Mouse (Mus musculus): ENCODE measurements around the gene 4930518I15Rik. TPM values are rescaled to one million over a fixed set of nuclear protein-coding genes. Genes with fewer than 3 reads are reported as not detected.
"Not testable (repeated sequence)": the region's sequence is repeated elsewhere in the genome, so short reads cannot be mapped to it uniquely, and the experiment has no call there.

The 4930518I15Rik gene
- polyA plus RNA-seq, 1 experiment from 2014 or later = 6.3 TPM

DNA sequence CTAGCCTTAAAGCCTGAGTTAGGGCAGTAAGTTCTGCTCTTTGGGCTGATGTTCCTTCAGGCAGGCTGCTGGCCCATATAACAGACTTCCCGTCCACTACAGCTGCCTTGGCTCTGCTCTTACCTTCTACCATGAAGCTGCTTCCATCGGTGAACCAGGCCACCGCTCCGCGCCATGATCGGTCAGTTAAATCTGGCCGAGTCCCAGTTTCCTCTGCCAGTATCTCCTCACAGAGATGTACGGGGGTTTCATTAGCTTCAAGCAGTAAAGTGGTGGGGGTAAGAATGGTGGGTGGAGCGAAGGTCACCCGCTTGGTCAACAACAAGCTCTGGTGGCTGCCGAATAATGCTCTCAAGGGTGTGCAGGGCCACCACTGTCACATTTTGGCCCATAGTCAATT is 23.4 kb downstream of the 4930518I15Rik start:
- DNase-seq (ENCODE audit: low spot score) (no peak), ATAC-seq (replicated peaks; ENCODE audit: low FRiP score, low TSS enrichment, low read depth) (no peak)
- 98% methylated on average over 11 of the region's 11 CpGs for WGBS
- Histone ChIP-seq H3K4me2 (ENCODE audit: low read length) (no peak overlapping the region), H3K27ac (ENCODE audit: low read depth) (no peak overlapping the region), H3K36me3 (ENCODE audit: control insufficient read depth, insufficient read depth, low read length) (peaks cover 69% of the 10 kb centered on the region), H3K4me3 (ENCODE audit: low read depth, low read length) (no peak overlapping the region), H3K9ac (ENCODE audit: low read length) (no peak overlapping the region), H3K4me1 (replicated peaks; ENCODE audit: control insufficient read depth, insufficient read depth, low read length) (peaks cover 21% of the 10 kb centered on the region), H3K9me3 (ENCODE audit: control insufficient read depth, low read length) (peaks cover 19% of the 10 kb centered on the region), H3K27me3 (replicated peaks; ENCODE audit: control insufficient read depth, insufficient read depth, low read length) (no peaks in the 10 kb centered on the region)

DNA sequence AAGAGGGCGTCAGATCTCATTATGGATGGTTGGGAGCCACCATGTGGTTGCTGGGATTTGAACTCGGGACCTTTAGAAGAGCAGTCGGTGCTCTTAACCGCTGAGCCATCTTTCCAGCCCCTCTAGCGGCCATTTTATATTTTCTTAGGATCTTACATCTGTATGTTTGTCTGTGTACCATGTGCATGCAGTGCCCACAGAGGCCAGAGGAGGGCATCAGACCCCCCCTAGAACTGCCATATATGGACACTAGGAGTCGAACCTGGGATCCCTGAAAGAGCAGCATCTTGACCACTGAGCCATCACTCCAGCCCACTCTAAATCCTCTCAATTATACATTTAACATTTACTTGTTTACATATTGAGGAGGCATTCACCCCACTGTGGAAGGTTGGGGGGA is 32.6 kb downstream of the 4930518I15Rik start:
- not testable (repeated sequence) for H3K9ac ChIP-seq (ENCODE audit: low read length); H3K4me3 ChIP-seq (ENCODE audit: low read depth, low read length); H3K9me3 ChIP-seq (ENCODE audit: control insufficient read depth, low read length); ATAC-seq (replicated peaks; ENCODE audit: low FRiP score, low TSS enrichment, low read depth); DNase-seq (ENCODE audit: low spot score); H3K27me3 ChIP-seq (replicated peaks; ENCODE audit: control insufficient read depth, insufficient read depth, low read length); H3K27ac ChIP-seq (ENCODE audit: low read depth); H3K4me1 ChIP-seq (replicated peaks; ENCODE audit: control insufficient read depth, insufficient read depth, low read length); H3K36me3 ChIP-seq (ENCODE audit: control insufficient read depth, insufficient read depth, low read length); H3K4me2 ChIP-seq (ENCODE audit: low read length)
- WGBS = 85% methylated on average over 6 of the region's 6 CpGs

DNA sequence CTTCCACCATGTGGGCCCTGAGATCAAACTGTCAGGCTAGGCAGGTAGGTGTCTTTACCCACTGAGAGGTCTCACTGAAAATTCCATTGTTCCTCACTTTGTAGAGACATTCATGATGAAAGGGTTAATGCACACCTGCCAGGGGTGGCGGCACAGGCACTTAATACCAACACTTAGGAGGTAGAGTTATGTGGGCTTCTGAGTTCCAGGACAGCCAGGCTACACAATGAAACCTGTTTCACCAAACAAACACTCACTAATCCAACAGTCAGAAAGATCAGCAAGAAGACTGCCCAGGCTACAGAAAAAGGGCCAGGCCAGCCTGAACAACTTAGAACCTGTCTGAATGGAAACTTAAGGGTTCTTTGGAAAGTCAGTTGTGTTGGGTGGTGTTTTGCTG is 41.6 kb downstream of the 4930518I15Rik start:
- no peak for DNase-seq (ENCODE audit: low spot score)
- H3K4me3 ChIP-seq (ENCODE audit: low read depth, low read length) = no peak overlapping the region
- 54% methylated on average over 1 of the region's 1 CpGs for WGBS
- no peaks in the 10 kb centered on the region for H3K9me3 ChIP-seq (ENCODE audit: control insufficient read depth, low read length)
- no peaks in the 10 kb centered on the region for H3K27me3 ChIP-seq (replicated peaks; ENCODE audit: control insufficient read depth, insufficient read depth, low read length)
- ATAC-seq (replicated peaks; ENCODE audit: low FRiP score, low TSS enrichment, low read depth) = no peak
- H3K4me1 ChIP-seq (replicated peaks; ENCODE audit: control insufficient read depth, insufficient read depth, low read length) = peaks cover 13% of the 10 kb centered on the region
- H3K36me3 ChIP-seq (ENCODE audit: control insufficient read depth, insufficient read depth, low read length) = no peaks in the 10 kb centered on the region
- H3K4me2 ChIP-seq (ENCODE audit: low read length) = no peak overlapping the region
- no peak overlapping the region for H3K27ac ChIP-seq (ENCODE audit: low read depth)
- no peak overlapping the region for H3K9ac ChIP-seq (ENCODE audit: low read length)

DNA sequence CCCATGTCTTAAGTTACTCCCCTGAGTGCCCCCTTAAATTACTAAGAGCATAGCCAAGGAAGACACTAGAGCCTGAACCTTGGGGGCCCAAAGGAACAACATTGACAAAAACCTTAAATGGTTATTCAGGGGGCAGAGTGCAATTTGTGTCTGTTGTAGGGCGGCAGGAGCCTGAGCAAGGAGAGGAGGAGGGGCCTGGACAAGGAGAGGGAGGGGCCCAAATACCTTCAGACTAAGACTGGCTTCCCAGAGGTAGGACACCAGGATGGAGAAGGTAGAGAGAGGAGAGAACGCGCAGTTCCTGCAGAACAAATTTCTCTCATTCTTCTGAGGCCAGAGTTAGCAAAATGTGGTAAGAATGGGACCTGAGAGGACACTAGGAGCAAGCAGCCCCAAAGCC is 42.3 kb downstream of the 4930518I15Rik start:
- Histone ChIP-seq H3K4me3 (ENCODE audit: low read depth, low read length) (no peak overlapping the region), H3K36me3 (ENCODE audit: control insufficient read depth, insufficient read depth, low read length) (no peaks in the 10 kb centered on the region), H3K27ac (ENCODE audit: low read depth) (no peak overlapping the region), H3K4me1 (replicated peaks; ENCODE audit: control insufficient read depth, insufficient read depth, low read length) (peaks cover 13% of the 10 kb centered on the region), H3K27me3 (replicated peaks; ENCODE audit: control insufficient read depth, insufficient read depth, low read length) (no peaks in the 10 kb centered on the region), H3K9ac (ENCODE audit: low read length) (no peak overlapping the region), H3K9me3 (ENCODE audit: control insufficient read depth, low read length) (no peaks in the 10 kb centered on the region), H3K4me2 (ENCODE audit: low read length) (no peak overlapping the region)
- DNase-seq (ENCODE audit: low spot score) (no peak), ATAC-seq (replicated peaks; ENCODE audit: low FRiP score, low TSS enrichment, low read depth) (no peak)
- WGBS = 55% methylated on average over 3 of the region's 3 CpGs

DNA sequence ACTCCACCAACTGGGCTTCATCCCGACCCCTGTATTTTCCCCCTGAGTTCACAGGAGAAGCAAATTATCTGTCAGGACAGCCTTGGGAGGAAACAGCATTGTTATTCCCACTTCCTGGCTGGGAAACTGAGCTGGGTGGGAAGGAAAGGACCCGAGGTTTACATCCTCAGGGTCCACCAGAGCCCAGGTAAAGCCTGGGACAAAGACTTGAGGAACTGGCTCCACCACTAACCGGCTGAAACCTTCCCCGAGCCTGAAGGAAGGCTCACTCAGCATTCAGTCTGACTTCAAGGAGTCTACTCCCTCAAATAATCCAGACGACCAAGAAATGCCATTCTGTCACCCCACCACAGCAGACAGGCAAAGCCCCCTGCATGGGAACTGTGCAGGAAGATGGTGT is 42.9 kb downstream of the 4930518I15Rik start:
- no peak for ATAC-seq (replicated peaks; ENCODE audit: low FRiP score, low TSS enrichment, low read depth)
- no peak for DNase-seq (ENCODE audit: low spot score)
- peak overlapping the region; percentile 54; the same call in 1 of the 2 replicates for H3K27ac ChIP-seq (ENCODE audit: low read depth)
- no peak overlapping the region for H3K4me3 ChIP-seq (ENCODE audit: low read depth, low read length)
- H3K9ac ChIP-seq (ENCODE audit: low read length) = no peak overlapping the region
- no peaks in the 10 kb centered on the region for H3K9me3 ChIP-seq (ENCODE audit: control insufficient read depth, low read length)
- H3K4me2 ChIP-seq (ENCODE audit: low read length) = no peak overlapping the region
- peaks cover 13% of the 10 kb centered on the region for H3K4me1 ChIP-seq (replicated peaks; ENCODE audit: control insufficient read depth, insufficient read depth, low read length)
- no peaks in the 10 kb centered on the region for H3K36me3 ChIP-seq (ENCODE audit: control insufficient read depth, insufficient read depth, low read length)
- H3K27me3 ChIP-seq (replicated peaks; ENCODE audit: control insufficient read depth, insufficient read depth, low read length) = no peaks in the 10 kb centered on the region
- WGBS = 11% methylated on average over 5 of the region's 5 CpGs

DNA sequence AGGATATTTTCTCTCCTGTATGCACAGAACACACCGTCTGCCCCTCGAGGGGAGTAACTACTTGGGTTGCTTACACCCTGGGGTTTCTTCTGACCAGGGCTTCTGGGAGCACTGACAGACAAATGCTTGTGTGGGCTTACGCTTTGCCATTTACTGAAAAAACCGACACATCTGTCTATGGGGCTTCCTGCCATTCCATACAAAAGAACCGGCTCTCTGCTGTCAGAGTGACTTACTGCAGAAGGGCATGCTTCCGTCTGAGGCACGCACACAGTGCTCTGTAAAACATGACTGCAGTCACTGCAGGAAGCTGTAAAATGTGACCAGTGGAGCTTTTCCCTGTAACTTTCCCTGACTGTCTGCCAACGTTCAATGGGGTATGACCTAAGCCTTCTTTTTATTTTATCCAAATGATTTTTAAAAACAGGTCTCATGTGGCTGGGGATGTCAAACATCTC is 43.4 kb downstream of the 4930518I15Rik start:
- DNase-seq (ENCODE audit: low spot score) (no peak), ATAC-seq (replicated peaks; ENCODE audit: low FRiP score, low TSS enrichment, low read depth) (no peak)
- Histone ChIP-seq H3K9ac (ENCODE audit: low read length) (no peak overlapping the region), H3K27me3 (replicated peaks; ENCODE audit: control insufficient read depth, insufficient read depth, low read length) (no peaks in the 10 kb centered on the region), H3K27ac (ENCODE audit: low read depth) (peak overlapping the region; percentile 54; the same call in 1 of the 2 replicates), H3K4me3 (ENCODE audit: low read depth, low read length) (no peak overlapping the region), H3K4me1 (replicated peaks; ENCODE audit: control insufficient read depth, insufficient read depth, low read length) (peaks cover 13% of the 10 kb centered on the region), H3K36me3 (ENCODE audit: control insufficient read depth, insufficient read depth, low read length) (no peaks in the 10 kb centered on the region), H3K4me2 (ENCODE audit: low read length) (no peak overlapping the region), H3K9me3 (ENCODE audit: control insufficient read depth, low read length) (no peaks in the 10 kb centered on the region)
- 14% methylated on average over 8 of the region's 8 CpGs for WGBS

DNA sequence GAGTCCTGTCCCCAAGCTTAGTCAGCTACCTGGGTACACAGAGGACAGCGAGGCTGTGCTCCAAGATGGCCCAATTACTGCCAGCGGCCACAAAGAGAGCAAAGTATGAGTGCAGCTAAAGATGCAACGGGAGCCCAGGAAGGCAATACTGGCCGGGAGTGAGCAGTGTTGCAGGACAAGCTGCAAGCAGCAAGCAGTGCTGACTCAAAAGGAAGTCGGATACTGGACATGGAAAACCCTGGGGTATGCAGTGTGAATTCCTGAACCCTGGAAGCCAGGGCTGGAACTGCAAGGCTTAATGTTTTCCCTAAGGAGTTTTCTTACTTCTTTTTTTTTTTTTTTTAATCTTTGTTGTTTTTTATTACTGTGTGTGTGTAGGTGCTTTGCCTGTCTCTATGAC is 46.2 kb downstream of the 4930518I15Rik start:
- Histone ChIP-seq H3K4me3 (ENCODE audit: low read depth, low read length) (no peak overlapping the region), H3K27me3 (replicated peaks; ENCODE audit: control insufficient read depth, insufficient read depth, low read length) (no peaks in the 10 kb centered on the region), H3K36me3 (ENCODE audit: control insufficient read depth, insufficient read depth, low read length) (no peaks in the 10 kb centered on the region), H3K27ac (ENCODE audit: low read depth) (no peak overlapping the region), H3K9me3 (ENCODE audit: control insufficient read depth, low read length) (no peaks in the 10 kb centered on the region), H3K4me2 (ENCODE audit: low read length) (no peak overlapping the region), H3K4me1 (replicated peaks; ENCODE audit: control insufficient read depth, insufficient read depth, low read length) (peaks cover 13% of the 10 kb centered on the region), H3K9ac (ENCODE audit: low read length) (no peak overlapping the region)
- DNase-seq (ENCODE audit: low spot score) (no peak), ATAC-seq (replicated peaks; ENCODE audit: low FRiP score, low TSS enrichment, low read depth) (no peak)
- 64% methylated on average over 5 of the region's 5 CpGs for WGBS

DNA sequence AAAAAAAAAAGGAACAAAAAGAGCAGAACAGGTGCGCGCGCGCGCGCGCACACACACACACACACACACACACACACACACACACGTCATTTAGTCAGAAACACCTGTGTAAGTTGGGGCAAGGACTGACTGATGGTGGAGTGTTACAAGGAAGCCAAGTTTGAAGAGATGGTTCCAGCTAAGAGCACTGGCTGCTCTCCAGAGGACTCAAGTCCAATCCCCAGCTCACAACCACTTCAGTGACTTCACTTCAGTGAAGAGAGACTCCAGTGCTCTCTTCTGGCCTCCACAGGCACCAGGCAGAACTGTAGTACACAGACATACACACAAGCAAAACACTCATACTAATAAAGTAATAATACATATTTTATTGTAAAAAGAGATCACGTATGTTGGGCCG is 47.0 kb downstream of the 4930518I15Rik start:
- Histone ChIP-seq H3K4me2 (ENCODE audit: low read length) (no peak overlapping the region), H3K4me3 (ENCODE audit: low read depth, low read length) (no peak overlapping the region), H3K9me3 (ENCODE audit: control insufficient read depth, low read length) (no peaks in the 10 kb centered on the region), H3K36me3 (ENCODE audit: control insufficient read depth, insufficient read depth, low read length) (no peaks in the 10 kb centered on the region), H3K4me1 (replicated peaks; ENCODE audit: control insufficient read depth, insufficient read depth, low read length) (peaks cover 13% of the 10 kb centered on the region), H3K9ac (ENCODE audit: low read length) (no peak overlapping the region), H3K27me3 (replicated peaks; ENCODE audit: control insufficient read depth, insufficient read depth, low read length) (no peaks in the 10 kb centered on the region), H3K27ac (ENCODE audit: low read depth) (no peak overlapping the region)
- ATAC-seq (replicated peaks; ENCODE audit: low FRiP score, low TSS enrichment, low read depth) (no peak), DNase-seq (ENCODE audit: low spot score) (no peak)
- 97% methylated on average over 10 of the region's 10 CpGs for WGBS

DNA sequence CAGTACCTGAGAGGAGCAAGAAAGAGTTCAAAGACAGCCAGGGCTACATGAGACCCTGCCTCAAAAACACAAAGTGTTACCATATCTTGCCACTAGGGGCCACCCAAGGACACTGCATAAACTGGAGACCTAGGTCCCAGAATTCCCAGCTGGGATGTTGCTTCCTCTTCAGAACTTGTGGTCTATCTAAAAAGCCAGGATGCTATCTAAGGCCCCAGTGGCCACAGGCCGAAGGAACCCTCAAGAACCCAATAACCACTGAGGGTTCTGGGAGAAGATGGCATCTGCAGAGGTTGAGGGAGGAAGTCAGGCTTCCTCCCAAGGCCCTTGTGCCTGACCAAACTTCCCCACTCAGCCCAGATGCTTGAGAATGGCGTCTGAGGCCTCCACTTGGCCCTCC is 48.2 kb downstream of the 4930518I15Rik start:
- Histone ChIP-seq H3K4me3 (ENCODE audit: low read depth, low read length) (no peak overlapping the region), H3K9me3 (ENCODE audit: control insufficient read depth, low read length) (no peaks in the 10 kb centered on the region), H3K36me3 (ENCODE audit: control insufficient read depth, insufficient read depth, low read length) (no peaks in the 10 kb centered on the region), H3K4me2 (ENCODE audit: low read length) (no peak overlapping the region), H3K27me3 (replicated peaks; ENCODE audit: control insufficient read depth, insufficient read depth, low read length) (no peaks in the 10 kb centered on the region), H3K9ac (ENCODE audit: low read length) (no peak overlapping the region), H3K4me1 (replicated peaks; ENCODE audit: control insufficient read depth, insufficient read depth, low read length) (peaks cover 5% of the 10 kb centered on the region), H3K27ac (ENCODE audit: low read depth) (no peak overlapping the region)
- DNase-seq (ENCODE audit: low spot score) (peak; percentile 82), ATAC-seq (replicated peaks; ENCODE audit: low FRiP score, low TSS enrichment, low read depth) (no peak)
- 63% methylated on average over 2 of the region's 2 CpGs for WGBS

All from intestine, embryonic 14.5 days (tissue).